Mouse (Mus musculus) spleen, postnatal 14 days (tissue): ENCODE results near the gene Izumo1.

Source experiments
- DNase-seq, 2 experiments: peaks; one replicate each; pipeline ENCODE4 v3.0.0; 2021 to 2022; ENCODE audit warnings: low spot score in 2 of 2

The Izumo1 gene

DNA sequence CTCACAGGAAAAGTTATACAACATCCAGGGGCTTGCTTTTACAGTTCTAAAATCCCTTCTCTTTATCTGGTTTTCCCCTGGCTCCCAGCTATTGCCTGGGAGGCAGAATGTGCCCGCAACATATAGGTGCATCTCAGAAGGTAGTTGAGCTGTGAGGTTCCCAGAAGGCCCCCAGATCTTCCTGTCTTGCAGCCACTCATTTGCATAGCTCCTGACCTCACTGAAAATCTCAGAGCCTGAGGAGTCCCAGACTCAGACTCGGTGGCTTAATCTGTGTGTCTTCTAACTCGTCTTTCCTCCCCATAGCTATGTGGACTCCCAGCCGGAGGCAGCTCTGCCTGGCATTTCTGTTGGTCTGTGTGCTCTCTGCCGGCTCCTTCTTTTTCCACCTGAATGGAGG, 3.3 kb upstream of the Izumo1 start:
- DNase-seq = no peak

DNA sequence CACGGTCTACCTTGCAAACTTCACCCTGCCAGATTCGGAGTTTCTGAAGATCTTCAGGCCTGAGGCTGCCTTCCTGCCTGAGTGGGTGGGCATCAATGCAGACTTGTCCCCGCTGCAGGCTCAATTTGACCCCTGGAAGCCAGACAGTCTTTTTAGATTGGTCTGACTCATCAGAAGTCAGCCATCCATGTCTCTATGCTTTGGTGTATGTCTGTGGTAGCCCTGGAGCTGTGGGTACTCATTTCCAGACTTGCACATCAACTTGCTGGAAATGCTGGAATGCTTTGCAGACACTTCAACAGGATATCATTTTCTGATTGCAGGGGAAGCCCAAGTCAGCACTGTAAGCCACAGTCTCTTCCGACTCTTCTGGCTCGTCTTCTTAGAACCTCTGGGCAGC, 2.0 kb upstream of the Izumo1 start:
- DNase-seq = no peak

DNA sequence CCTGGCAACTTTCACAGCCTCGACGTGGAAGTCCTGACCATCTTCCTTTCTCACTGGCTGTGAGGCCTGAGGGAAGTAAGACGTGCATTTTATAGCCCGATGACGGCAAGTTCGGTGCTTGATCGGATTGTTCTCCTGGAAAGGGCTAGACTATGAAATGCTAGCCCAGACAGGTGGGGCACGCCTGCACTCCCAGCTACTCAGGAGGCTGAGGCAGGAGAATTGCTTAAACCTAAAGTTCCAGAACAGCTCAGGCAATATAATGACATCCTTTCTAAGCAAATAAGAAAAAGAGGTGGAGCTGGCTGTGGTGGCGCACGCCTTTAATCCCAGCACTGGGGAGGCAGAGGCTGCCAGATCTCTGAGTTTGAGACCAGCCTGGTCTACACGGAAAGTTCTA, 1.9 kb downstream of the Izumo1 start:
- no peak for DNase-seq

GRCm38 (mm10) chr7:45624718-45625117, 3.1 kb downstream of the Izumo1 start:
- DNase-seq = no peak

GRCm38 (mm10) chr7:45625481-45625880, 3.9 kb downstream of the Izumo1 start:
- DNase-seq = no peak

GRCm38 (mm10) chr7:45626571-45627076, 5.0 kb downstream of the Izumo1 start:
- DNase-seq = no peak

GRCm38 (mm10) chr7:45627261-45627660, 5.7 kb downstream of the Izumo1 start, which contains the start of gene Rasip1:
Gene Rasip1 (plus strand): TSS chr7:45627488.
- no peak for DNase-seq

- DNase-seq = peak; percentile 78 to 86
Measured at GRCm38 (mm10) chr7:45628364-45629294, 7.0 kb downstream of the Izumo1 start.

DNA sequence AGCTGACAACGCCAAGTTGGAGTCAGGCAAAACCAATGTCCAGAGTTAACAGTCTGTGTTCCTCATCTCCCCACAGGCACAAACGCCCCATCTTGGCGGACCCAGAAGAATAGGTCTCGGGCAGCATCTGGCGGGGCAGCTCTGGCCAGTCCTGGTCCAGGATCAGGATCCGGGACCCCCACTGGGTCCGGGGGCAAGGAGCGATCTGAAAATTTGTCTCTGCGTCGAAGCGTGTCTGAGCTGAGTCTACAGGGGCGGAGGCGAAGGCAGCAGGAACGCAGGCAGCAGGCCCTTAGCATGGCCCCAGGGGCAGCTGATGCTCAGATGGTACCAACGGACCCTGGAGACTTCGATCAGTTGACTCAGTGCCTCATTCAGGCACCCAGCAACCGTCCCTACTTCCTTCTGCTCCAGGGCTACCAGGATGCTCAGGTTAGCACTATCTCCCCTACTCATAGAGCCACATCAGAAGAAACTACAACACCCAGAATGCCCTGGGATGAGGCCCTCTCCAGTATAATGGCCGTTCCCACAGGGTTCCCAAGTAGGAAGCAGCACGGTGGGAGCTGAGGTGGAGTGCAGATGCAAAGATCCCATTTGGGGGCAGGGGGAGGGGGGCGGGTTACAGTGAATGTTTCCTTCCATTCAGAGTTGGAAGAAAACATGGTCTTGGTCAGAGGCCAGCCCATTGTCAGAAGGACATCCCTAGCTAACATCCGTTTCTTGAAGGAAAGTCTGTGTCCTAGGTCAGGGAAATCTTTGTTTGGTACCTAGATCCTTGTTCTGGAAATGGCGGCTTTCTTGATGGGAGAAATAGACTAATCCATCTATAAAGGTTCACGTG, 8.7 kb downstream of the Izumo1 start:
- DNase-seq = no peak

DNA sequence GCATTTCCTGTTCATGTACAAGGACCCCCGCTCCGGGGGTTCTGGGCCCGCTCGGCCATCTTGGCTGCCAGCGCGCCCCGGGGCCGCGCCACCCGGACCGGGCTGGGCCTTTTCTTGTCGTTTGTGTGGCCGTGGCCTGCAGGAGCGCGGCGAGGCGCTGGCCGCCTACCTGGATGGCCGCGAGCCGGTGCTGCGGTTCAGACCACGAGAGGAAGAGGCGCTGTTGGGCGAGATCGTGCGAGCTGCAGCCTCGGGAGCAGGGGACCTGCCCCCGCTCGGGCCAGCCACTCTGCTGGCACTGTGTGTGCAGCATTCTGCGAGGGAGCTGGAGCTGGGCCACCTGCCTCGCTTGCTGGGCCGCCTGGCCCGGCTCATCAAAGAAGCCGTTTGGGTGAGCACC, 10.9 kb downstream of the Izumo1 start:
- no peak for DNase-seq

DNA sequence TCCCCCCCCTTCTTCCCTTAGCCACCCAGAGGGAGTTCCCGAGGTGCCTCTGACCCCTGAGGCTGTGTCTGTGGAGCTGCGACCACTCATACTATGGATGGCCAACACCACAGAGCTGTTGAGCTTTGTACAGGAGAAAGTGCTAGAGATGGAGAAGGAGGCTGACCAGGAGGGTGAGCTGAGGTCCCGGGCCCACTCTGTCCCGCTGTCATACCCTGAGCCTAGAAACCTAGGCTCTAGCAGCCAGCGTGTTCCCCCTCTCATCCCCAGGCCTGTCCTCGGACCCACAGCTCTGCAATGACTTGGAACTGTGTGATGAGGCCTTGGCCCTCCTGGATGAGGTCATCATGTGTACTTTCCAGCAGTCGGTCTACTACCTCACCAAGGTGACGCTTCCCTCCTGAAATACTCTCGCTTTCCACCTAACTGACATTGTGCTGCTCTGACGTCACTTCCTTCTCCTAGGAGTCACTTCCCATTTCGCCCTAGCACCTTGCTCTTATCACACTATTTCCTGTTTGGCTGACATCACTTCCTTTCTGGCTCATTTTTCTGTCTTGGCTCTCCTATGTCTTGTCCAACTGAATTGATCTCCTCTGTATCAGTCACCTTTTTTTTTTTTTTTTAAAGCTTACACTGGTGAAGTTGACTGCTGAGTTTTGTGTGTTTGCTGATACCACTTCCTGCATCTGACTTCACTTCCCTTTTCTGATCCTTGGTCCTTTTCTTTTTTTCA, 13.5 kb downstream of the Izumo1 start:
- no peak for DNase-seq

DNA sequence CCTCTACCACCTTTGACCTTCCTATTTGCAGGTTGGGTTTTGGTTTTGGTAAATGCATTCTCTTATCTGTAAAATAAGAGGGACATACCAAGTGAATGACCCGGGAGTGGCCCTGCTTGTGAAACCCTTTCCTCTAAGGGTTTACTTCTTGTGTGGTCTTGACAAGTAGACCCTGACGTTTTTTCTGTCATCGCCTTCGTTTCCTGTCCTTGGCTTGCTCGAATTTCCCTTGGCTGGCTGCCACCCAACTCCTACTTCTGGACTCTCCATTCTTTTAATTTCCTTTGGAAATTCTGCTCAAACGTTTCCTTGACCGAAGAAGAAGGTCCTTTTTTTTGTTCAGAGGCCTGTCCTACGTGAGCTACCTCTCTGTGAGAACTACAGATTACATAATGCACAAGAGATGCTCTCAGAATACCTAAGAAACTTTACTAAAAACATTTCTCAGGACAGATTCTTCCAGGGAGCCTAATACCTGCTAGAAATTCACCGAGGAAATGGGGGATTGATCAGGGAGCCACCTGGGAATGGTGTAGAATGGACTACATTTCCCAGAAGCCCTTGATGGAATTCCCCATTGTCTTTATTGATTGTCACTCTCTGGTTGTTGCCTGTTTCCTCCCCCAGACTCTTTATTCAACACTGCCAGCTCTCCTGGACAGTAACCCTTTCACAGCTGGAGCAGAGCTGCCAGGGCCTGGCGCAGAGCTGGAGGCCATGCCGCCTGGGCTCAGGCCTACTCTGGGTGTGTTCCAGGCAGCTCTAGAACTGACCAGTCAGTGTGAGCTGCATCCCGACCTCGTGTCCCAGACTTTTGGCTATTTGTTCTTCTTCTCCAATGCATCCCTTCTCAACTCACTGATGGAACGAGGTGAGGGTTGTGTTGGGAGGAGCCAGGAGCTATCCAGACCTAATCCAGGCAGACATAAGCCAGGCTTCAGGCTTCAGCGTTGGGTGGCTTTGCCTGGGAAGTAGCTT, 14.4 kb downstream of the Izumo1 start:
- DNase-seq = no peak

- no peak for DNase-seq
Measured at GRCm38 (mm10) chr7:45637710-45638109, 16.1 kb downstream of the Izumo1 start.

GRCm38 (mm10) chr7:45638623-45639401, 17.2 kb downstream of the Izumo1 start:
- DNase-seq = no peak

- DNase-seq = no peak
Measured at GRCm38 (mm10) chr7:45639561-45640027, 18.0 kb downstream of the Izumo1 start, which contains the start of gene Mamstr. Gene Mamstr (plus strand): TSS chr7:45639977.

- DNase-seq = no peak
Measured at GRCm38 (mm10) chr7:45640191-45640957, 18.8 kb downstream of the Izumo1 start.

GRCm38 (mm10) chr7:45641391-45642040, 19.9 kb downstream of the Izumo1 start:
- DNase-seq = no peak

GRCm38 (mm10) chr7:45642083-45642482, 20.5 kb downstream of the Izumo1 start:
- DNase-seq = no peak
